Mouse (Mus musculus) MEL (cell line): ENCODE results near the gene Ctsf. TPM values are rescaled to one million over a fixed set of nuclear protein-coding genes. Genes with fewer than 3 reads are reported as not detected.
"Not testable (repeated sequence)": the region's sequence is repeated elsewhere in the genome, so short reads cannot be mapped to it uniquely, and the experiment has no call there.

ENCODE experiments used
- DNase-seq: peaks from one replicate; pipeline ENCODE4 v3.0.0; 2011; ENCODE audit warnings: low read depth, low spot score
- H3K27ac ChIP-seq: 2 replicates; pipeline ENCODE4 v1.5.1; 2012; ENCODE audit warnings: low read depth, mild to moderate bottlenecking, control low read depth, low read length, moderate library complexity; ENCODE audit not compliant: control insufficient read depth
- H3K27me3 ChIP-seq, 2 experiments: fragments of 150-350 bp in 1 of 2; sonication (generic) in 1 of 2; 2 replicates each; pipeline ENCODE4 v1.6.1; 2012; ENCODE audit warnings: low read length in 2 of 2, mild to moderate bottlenecking in 2 of 2, improper control_type of control experiment in 1 of 2, moderate library complexity in 1 of 2; ENCODE audit not compliant: insufficient read depth in 2 of 2, control insufficient read depth in 1 of 2
- H3K36me3 ChIP-seq, 2 experiments: 2 replicates each; pipeline ENCODE4 v1.6.1; 2012 to 2014; ENCODE audit warnings: low read length in 2 of 2, improper control_type of control experiment in 1 of 2, inconsistent platforms in 1 of 2, mild to moderate bottlenecking in 1 of 2; ENCODE audit not compliant: insufficient read depth in 2 of 2, control insufficient read depth in 1 of 2
- H3K4me1 ChIP-seq, 2 experiments: fragments of 150-350 bp in 1 of 2; sonication (generic) in 1 of 2; 2 replicates each; pipeline ENCODE4 v1.6.1; 2012; ENCODE audit warnings: low read length in 2 of 2, improper control_type of control experiment in 1 of 2, mild to moderate bottlenecking in 1 of 2; ENCODE audit not compliant: insufficient read depth in 2 of 2, control insufficient read depth in 1 of 2
- H3K4me3 ChIP-seq, 2 experiments: fragments of 150-350 bp in 1 of 2; sonication (generic) in 1 of 2; 2 replicates each; pipeline ENCODE4 v1.5.1; 2012; ENCODE audit warnings: low read depth in 2 of 2, low read length in 2 of 2, mild to moderate bottlenecking in 2 of 2, moderate library complexity in 2 of 2, control low read depth in 1 of 2, improper control_type of control experiment in 1 of 2; ENCODE audit not compliant: control insufficient read depth in 1 of 2, insufficient read depth in 1 of 2
- H3K79me2 ChIP-seq: 2 replicates; pipeline ENCODE4 v1.6.1; 2012; ENCODE audit warnings: mild to moderate bottlenecking, low read length, moderate library complexity; ENCODE audit not compliant: control insufficient read depth, poor library complexity, insufficient read depth
- H3K9ac ChIP-seq: 2 replicates; pipeline ENCODE4 v1.6.1; 2012; ENCODE audit warnings: low read depth, mild to moderate bottlenecking, control low read depth, low read length, moderate library complexity; ENCODE audit not compliant: control insufficient read depth, poor library complexity, severe bottlenecking
- H3K9me3 ChIP-seq: fragments of 150-350 bp; sonication (generic); replicated peaks from 2 replicates; pipeline ENCODE4 v1.6.1; 2012; ENCODE audit warnings: mild to moderate bottlenecking, low read length, improper control_type of control experiment, moderate library complexity; ENCODE audit not compliant: insufficient read depth
- BHLHE40 ChIP-seq: IDR thresholded peaks from 2 replicates; pipeline ENCODE4 v1.6.1; 2012; ENCODE audit warnings: low read depth, mild to moderate bottlenecking, inconsistent platforms, low read length, improper control_type of control experiment, borderline replicate concordance
- CTCF ChIP-seq, 3 experiments: IDR thresholded peaks in 2 of 3; conservative IDR thresholded peaks in 1 of 3; 2 replicates each; pipeline ENCODE4 v1.5.1; 2011 to 2012; ENCODE audit warnings: low read length in 3 of 3, low read depth in 2 of 3, mild to moderate bottlenecking in 2 of 3, improper control_type of control experiment in 1 of 3, inconsistent platforms in 1 of 3, mixed read lengths in 1 of 3, moderate library complexity in 1 of 3; ENCODE audit not compliant: control insufficient read depth in 1 of 3, insufficient read depth in 1 of 3, poor library complexity in 1 of 3, severe bottlenecking in 1 of 3
- ETS1 ChIP-seq: IDR thresholded peaks from 2 replicates; pipeline ENCODE4 v1.6.1; 2012; ENCODE audit warnings: low read depth, mild to moderate bottlenecking, inconsistent platforms, low read length, improper control_type of control experiment, moderate library complexity
- HCFC1 ChIP-seq: IDR thresholded peaks from 2 replicates; pipeline ENCODE4 v1.6.1; 2012; ENCODE audit warnings: low read depth, mild to moderate bottlenecking, inconsistent platforms, low read length, improper control_type of control experiment, moderate library complexity
- JUND ChIP-seq: IDR thresholded peaks from 2 replicates; pipeline ENCODE4 v1.6.1; 2011; ENCODE audit warnings: low read depth, mild to moderate bottlenecking, improper control_type of control experiment, low read length
- MAFK ChIP-seq: IDR thresholded peaks from 2 replicates; pipeline ENCODE4 v1.6.1; 2011; ENCODE audit warnings: low read depth, mild to moderate bottlenecking, low read length, improper control_type of control experiment, borderline replicate concordance
- MAX ChIP-seq: IDR thresholded peaks from 2 replicates; pipeline ENCODE4 v1.6.1; 2011; ENCODE audit warnings: low read length, improper control_type of control experiment
- MYC ChIP-seq: IDR thresholded peaks from 2 replicates; pipeline ENCODE4 v1.6.1; 2011; ENCODE audit warnings: low read depth, mild to moderate bottlenecking, low read length, improper control_type of control experiment, moderate library complexity
- NELFE ChIP-seq: IDR thresholded peaks from 2 replicates; pipeline ENCODE4 v1.6.1; 2011; ENCODE audit warnings: low read depth, low read length, improper control_type of control experiment
- RAD21 ChIP-seq: IDR thresholded peaks from 2 replicates; pipeline ENCODE4 v1.6.1; 2011; ENCODE audit warnings: mild to moderate bottlenecking, low read depth, low read length, improper control_type of control experiment
- RCOR1 ChIP-seq: IDR thresholded peaks from 2 replicates; pipeline ENCODE4 v1.6.1; 2012; ENCODE audit warnings: low read depth, mild to moderate bottlenecking, inconsistent platforms, low read length, improper control_type of control experiment
- SIN3A ChIP-seq: IDR thresholded peaks from 2 replicates; pipeline ENCODE4 v1.6.1; 2012; ENCODE audit warnings: low read length, improper control_type of control experiment, inconsistent platforms
- SMC3 ChIP-seq: IDR thresholded peaks from 2 replicates; pipeline ENCODE4 v1.6.1; 2011; ENCODE audit warnings: low read depth, low read length, improper control_type of control experiment
- TBP ChIP-seq: IDR thresholded peaks from 2 replicates; pipeline ENCODE4 v1.8.0; 2011; ENCODE audit warnings: low read depth, low read length, improper control_type of control experiment
- TCF12 ChIP-seq: IDR thresholded peaks from 2 replicates; pipeline ENCODE4 v1.6.1; 2014; ENCODE audit warnings: low read depth, mild to moderate bottlenecking, inconsistent platforms, low read length, improper control_type of control experiment, moderate library complexity
- USF1 ChIP-seq: IDR thresholded peaks from 2 replicates; pipeline ENCODE4 v1.6.1; 2014; ENCODE audit warnings: low read depth, mild to moderate bottlenecking, inconsistent platforms, low read length, improper control_type of control experiment, moderate library complexity
- ZC3H11A ChIP-seq: IDR thresholded peaks from 2 replicates; pipeline ENCODE4 v1.6.1; 2012; ENCODE audit warnings: low read depth, mild to moderate bottlenecking, inconsistent platforms, low read length, improper control_type of control experiment
- ZNF384 ChIP-seq: IDR thresholded peaks from 2 replicates; pipeline ENCODE4 v1.6.1; 2012; ENCODE audit warnings: low read depth, mild to moderate bottlenecking, inconsistent platforms, low read length, improper control_type of control experiment
- polyA plus RNA-seq, 2 experiments: library from polyadenylated mRNA; stranded (reverse) in 1 of 2; unstranded in 1 of 2; fragments of >175 nt in 1 of 2; fragments of >200 nt in 1 of 2; gene quantifications; 2 replicates each; pipeline versions ENCODE4 v1.2.1 to v1.2.4; 2012; ENCODE audit warnings: low replicate concordance in 2 of 2, low read depth in 1 of 2; ENCODE audit not compliant: insufficient read length in 2 of 2, insufficient read depth in 1 of 2, missing spikeins in 1 of 2
- total RNA-seq: library from RNA; depleted of rRNA; stranded (reverse); fragments of 300-350 nt; gene quantifications from 2 replicates; pipeline ENCODE4 v1.2.3, GENCODE M21; 2012

The Ctsf gene
- total and polyA plus RNA-seq, 3 experiments = not detected

- H3K79me2 ChIP-seq = peaks cover 43% of the 10 kb centered on the region
- TF ChIP-seq CTCF (IDR thresholded peaks at IDR 0.05 in 2 of 3, conservative IDR thresholded peaks at IDR 0.05 in 1 of 3; ENCODE audit: control insufficient read depth in 1 of 3, insufficient read depth in 1 of 3, low read depth in 2 of 3, low read length in 3 of 3, poor library complexity in 1 of 3, severe bottlenecking in 1 of 3) (peak in 1 of 3 experiments; percentile 17; a peak in 2 of 6 replicates), TBP (peak; percentile 84), MYC (peak; percentile 80)
- H3K36me3 ChIP-seq = peaks cover 5 to 17% of the 10 kb centered on the region in 2 experiments
- not testable (repeated sequence) for H3K27me3 ChIP-seq, H3K4me1 ChIP-seq, H3K9me3 ChIP-seq
- DNase-seq = peak; percentile 69
- peak overlapping the region; percentile 87 for H3K27ac ChIP-seq
- peak overlapping the region; percentile 74 to 78 for H3K4me3 ChIP-seq
- peak overlapping the region; percentile 86 for H3K9ac ChIP-seq
Observed at GRCm38 (mm10) chr19:4812334-4812949, 42.5 kb upstream of the Ctsf start.

GRCm38 (mm10) chr19:4813015-4813414, 41.9 kb upstream of the Ctsf start:
- H3K27ac ChIP-seq = no peak overlapping the region
- TF ChIP-seq RCOR1 (no peak), NELFE (no peak), TCF12 (no peak), HCFC1 (no peak), MAFK (no peak), RAD21 (peak; percentile 31), CTCF (IDR thresholded peaks at IDR 0.05 in 2 of 3, conservative IDR thresholded peaks at IDR 0.05 in 1 of 3; ENCODE audit: control insufficient read depth in 1 of 3, insufficient read depth in 1 of 3, low read depth in 2 of 3, low read length in 3 of 3, poor library complexity in 1 of 3, severe bottlenecking in 1 of 3) (peak; percentile 49 to 61 (median 51)), MYC (no peak), ZC3H11A (peak; percentile 25; the same call in 1 of the 2 replicates), MAX (no peak), JUND (no peak), SIN3A (no peak), SMC3 (peak; percentile 39), USF1 (no peak), ETS1 (no peak), ZNF384 (peak; percentile 80), BHLHE40 (no peak)
- TF ChIP-seq, all 39 proteins: peak for 5
- peaks cover 0 to 3% of the 10 kb centered on the region in 2 experiments; a peak in 2 of 4 replicates for H3K27me3 ChIP-seq
- DNase-seq = peak; percentile 67
- H3K4me1 ChIP-seq = peaks cover 0 to 3% of the 10 kb centered on the region in 2 experiments; a peak in 2 of 4 replicates
- no peak overlapping the region for H3K4me3 ChIP-seq
- no peak overlapping the region for H3K9ac ChIP-seq
- H3K9me3 ChIP-seq = no peaks in the 10 kb centered on the region
- peaks cover 2 to 12% of the 10 kb centered on the region in 2 experiments; a peak in 3 of 4 replicates for H3K36me3 ChIP-seq
- peaks cover 37% of the 10 kb centered on the region for H3K79me2 ChIP-seq
